Mouse (Mus musculus) hindbrain, postnatal 0 days (tissue): ENCODE measurements around the gene Trim47. TPM values are rescaled to one million over a fixed set of nuclear protein-coding genes. Genes with fewer than 3 reads are reported as not detected.

Experiments used
- ATAC-seq: fragments of 200-750 bp; cut with Nextera tagmentation; 2 replicates; pipeline ENCODE4 v1.8.0; 2017; ENCODE audit warnings: mild to moderate bottlenecking, moderate TSS enrichment, moderate library complexity
- DNase-seq: peaks from one replicate; pipeline ENCODE4 v3.0.0-alpha.2; 2015; ENCODE audit warnings: low spot score
- H3K27ac ChIP-seq: fragments of 300-500 bp; sonication (generic); 2 replicates; pipeline ENCODE4 v1.5.1; 2014; ENCODE audit warnings: mild to moderate bottlenecking
- H3K27me3 ChIP-seq: fragments of 300-500 bp; sonication (generic); 2 replicates; pipeline ENCODE4 v1.6.1; 2014; ENCODE audit warnings: low read length, mixed read lengths; ENCODE audit not compliant: insufficient read depth
- H3K36me3 ChIP-seq: fragments of 300-500 bp; sonication (generic); 2 replicates; pipeline ENCODE4 v1.6.1; 2014; ENCODE audit warnings: low read length, mixed read lengths; ENCODE audit not compliant: insufficient read depth
- H3K4me1 ChIP-seq: fragments of 300-500 bp; sonication (generic); 2 replicates; pipeline ENCODE4 v1.6.1; 2014; ENCODE audit warnings: antibody characterized with exemption, low read length, mixed read lengths; ENCODE audit not compliant: insufficient read depth
- H3K4me2 ChIP-seq: fragments of 300-500 bp; sonication (generic); 2 replicates; pipeline ENCODE4 v1.6.1; 2014; ENCODE audit warnings: low read depth, mild to moderate bottlenecking, low read length, moderate library complexity, mixed read lengths
- H3K4me3 ChIP-seq: fragments of 300-500 bp; sonication (generic); 2 replicates; pipeline ENCODE4 v1.5.1; 2014; ENCODE audit warnings: low read length
- H3K9ac ChIP-seq: fragments of 300-500 bp; sonication (generic); replicated peaks from 2 replicates; pipeline ENCODE4 v1.6.1; 2014; ENCODE audit warnings: mild to moderate bottlenecking, low read length, moderate library complexity, mixed read lengths
- H3K9me3 ChIP-seq: fragments of 300-500 bp; sonication (generic); 2 replicates; pipeline ENCODE4 v1.6.1; 2016; ENCODE audit warnings: low read length, mixed read lengths
- CTCF ChIP-seq: IDR thresholded peaks from 2 replicates; pipeline ENCODE4 v1.5.1; 2016; ENCODE audit warnings: antibody characterized with exemption, control low read depth, low read depth
- WGBS: fragments of 180-500 bp; shearing (Covaris S2); extraction: QIAGEN DNeasy Blood & Tissue Kit; methylation state at CpG from one replicate; pipeline ENCODE4 v1.1.7; 2014; 5-methylcytosine and 5-hydroxymethylcytosine counted together
- polyA plus RNA-seq: library from polyadenylated mRNA; unstranded; fragments of >200 nt; fragmentation: Nextera tagmentation; extraction: Ambion mirVana; gene quantifications from 2 replicates; pipeline ENCODE4 v1.2.1, GENCODE M21; 2015
- total RNA-seq: library from RNA; depleted of rRNA; stranded (reverse); fragments of >200 nt; gene quantifications from 2 replicates; pipeline ENCODE4 v1.2.3, GENCODE M21; 2014

The Trim47 gene
- total and polyA plus RNA-seq, 2 experiments from 2014 or later: 9.5 to 17.0 TPM

GRCm38 (mm10) chr11:116076836-116077235 lies 50.2 kb downstream of the Trim47 start:
- no peak overlapping the region for H3K27ac ChIP-seq
- ATAC-seq (no peak), DNase-seq (no peak)
- H3K9me3 ChIP-seq: no peaks in the 10 kb centered on the region
- no peaks in the 10 kb centered on the region for H3K27me3 ChIP-seq
- peaks cover 25% of the 10 kb centered on the region for H3K36me3 ChIP-seq
- no peak for TF ChIP-seq CTCF
- no peak overlapping the region for H3K9ac ChIP-seq
- WGBS: 93% methylated on average over 7 of the region's 7 CpGs
- H3K4me1 ChIP-seq: 0 out of 2 replicates have a peak, but pooled peaks cover 3% of the 10 kb centered on the region
- H3K4me3 ChIP-seq: no peak overlapping the region
- H3K4me2 ChIP-seq: no peak overlapping the region

GRCm38 (mm10) chr11:116076266-116076540 lies 50.8 kb downstream of the Trim47 start:
- Histone ChIP-seq H3K4me3 (no peak overlapping the region), H3K36me3 (peaks cover 19% of the 10 kb centered on the region), H3K4me2 (no peak overlapping the region), H3K9me3 (no peaks in the 10 kb centered on the region), H3K27ac (no peak overlapping the region), H3K4me1 (0 out of 2 replicates have a peak, but pooled peaks cover 3% of the 10 kb centered on the region), H3K27me3 (no peaks in the 10 kb centered on the region), H3K9ac (no peak overlapping the region)
- ATAC-seq: no peak
- whole genome bisulfite sequencing: 67% methylated on average over 7 of the region's 7 CpGs
- no peak for DNase-seq
- TF ChIP-seq CTCF: no peak

- H3K36me3 ChIP-seq: peaks cover 15% of the 10 kb centered on the region
- H3K4me2 ChIP-seq: no peak overlapping the region
- H3K9ac ChIP-seq: no peak overlapping the region
- H3K4me3 ChIP-seq: no peak overlapping the region
- ATAC-seq: no peak
- H3K9me3 ChIP-seq: no peaks in the 10 kb centered on the region
- WGBS: 65% methylated on average over 20 of the region's 20 CpGs
- no peak overlapping the region for H3K27ac ChIP-seq
- H3K4me1 ChIP-seq: 0 out of 2 replicates have a peak, but pooled peaks cover 3% of the 10 kb centered on the region
- no peak for TF ChIP-seq CTCF
- no peaks in the 10 kb centered on the region for H3K27me3 ChIP-seq
- DNase-seq: no peak
Measured at GRCm38 (mm10) chr11:116075539-116076265, 51.3 kb downstream of the Trim47 start.

GRCm38 (mm10) chr11:116074436-116074991 lies 52.5 kb downstream of the Trim47 start:
- no peak overlapping the region for H3K4me2 ChIP-seq
- no peak overlapping the region for H3K9ac ChIP-seq
- 65% methylated on average over 7 of the region's 7 CpGs for WGBS
- ATAC-seq (no peak), DNase-seq (no peak)
- peaks cover 8% of the 10 kb centered on the region; the same call in 1 of the 2 replicates for H3K36me3 ChIP-seq
- no peaks in the 10 kb centered on the region for H3K27me3 ChIP-seq
- TF ChIP-seq CTCF: no peak
- H3K4me1 ChIP-seq: 0 out of 2 replicates have a peak, but pooled peaks cover 3% of the 10 kb centered on the region
- H3K9me3 ChIP-seq: no peaks in the 10 kb centered on the region
- H3K4me3 ChIP-seq: no peak overlapping the region
- no peak overlapping the region for H3K27ac ChIP-seq

- Histone ChIP-seq H3K4me1 (no peaks in the 10 kb centered on the region), H3K27me3 (no peaks in the 10 kb centered on the region), H3K9me3 (no peaks in the 10 kb centered on the region), H3K4me3 (no peak overlapping the region), H3K9ac (no peak overlapping the region), H3K4me2 (no peak overlapping the region), H3K27ac (no peak overlapping the region), H3K36me3 (no peaks in the 10 kb centered on the region)
- WGBS: 83% methylated on average over 3 of the region's 3 CpGs
- TF ChIP-seq CTCF: no peak
- ATAC-seq: no peak
- no peak for DNase-seq
Measured at GRCm38 (mm10) chr11:116072608-116073007, 54.4 kb downstream of the Trim47 start.

GRCm38 (mm10) chr11:116071510-116071909 lies 55.5 kb downstream of the Trim47 start:
- DNase-seq: no peak

GRCm38 (mm10) chr11:116065345-116065744 lies 61.7 kb downstream of the Trim47 start:
- Histone ChIP-seq H3K27me3 (no peaks in the 10 kb centered on the region), H3K36me3 (peaks cover 3% of the 10 kb centered on the region; the same call in 1 of the 2 replicates), H3K9ac (no peak overlapping the region), H3K4me3 (no peak overlapping the region), H3K4me2 (no peak overlapping the region), H3K9me3 (no peaks in the 10 kb centered on the region), H3K4me1 (0 out of 2 replicates have a peak, but pooled peaks cover 4% of the 10 kb centered on the region), H3K27ac (no peak overlapping the region)
- no peak for DNase-seq
- 88% methylated on average over 12 of the region's 12 CpGs for WGBS
- ATAC-seq: no peak
- no peak for TF ChIP-seq CTCF

More at GRCm38 (mm10) chr11:116071510-116071909, 55.5 kb downstream of the Trim47 start:
- no peak overlapping the region for H3K27ac ChIP-seq
- no peaks in the 10 kb centered on the region for H3K36me3 ChIP-seq
- WGBS: 63% methylated on average over 5 of the region's 5 CpGs
- no peaks in the 10 kb centered on the region for H3K9me3 ChIP-seq
- no peak for ATAC-seq
- no peak overlapping the region for H3K4me3 ChIP-seq
- H3K4me1 ChIP-seq: no peaks in the 10 kb centered on the region
- H3K4me2 ChIP-seq: no peak overlapping the region
- TF ChIP-seq CTCF: peak; percentile 42
- H3K9ac ChIP-seq: no peak overlapping the region
- no peaks in the 10 kb centered on the region for H3K27me3 ChIP-seq
